Mouse (Mus musculus): ENCODE data around the gene Hid1.

The Hid1 gene

GRCm38 (mm10) chr11:115337350-115337749 lies 30.2 kb downstream of the Hid1 start:
- no peak for DNase-seq (ENCODE audit: low spot score in 2 of 2)

- no peak for DNase-seq (ENCODE audit: low spot score in 2 of 2)
Observed at GRCm38 (mm10) chr11:115336115-115336514, 31.4 kb downstream of the Hid1 start.

- no peak for DNase-seq (ENCODE audit: low spot score in 2 of 2)
Observed at GRCm38 (mm10) chr11:115335223-115335622, 32.3 kb downstream of the Hid1 start.

GRCm38 (mm10) chr11:115334531-115334930 lies 33.0 kb downstream of the Hid1 start, which contains the start of gene Otop3:
Gene Otop3, plus strand, starts transcription at chr11:115334731.
- no peak for DNase-seq (ENCODE audit: low spot score in 2 of 2)

GRCm38 (mm10) chr11:115329339-115329738 lies 38.2 kb downstream of the Hid1 start:
- DNase-seq (ENCODE audit: low spot score in 2 of 2) = peak in 1 of 2 experiments; percentile 44

- DNase-seq (ENCODE audit: low spot score in 2 of 2) = no peak
Observed at GRCm38 (mm10) chr11:115326730-115327129, 40.8 kb downstream of the Hid1 start.

- DNase-seq (ENCODE audit: low spot score in 2 of 2) = no peak
Observed at GRCm38 (mm10) chr11:115323354-115323753, 44.2 kb downstream of the Hid1 start.

- DNase-seq (ENCODE audit: low spot score in 2 of 2) = peak; percentile 32 to 68
Observed at GRCm38 (mm10) chr11:115321906-115322693, 45.5 kb downstream of the Hid1 start, which contains the start of gene Ush1g. Gene Ush1g, minus strand, starts transcription at chr11:115322041.

GRCm38 (mm10) chr11:115319704-115320383 lies 47.7 kb downstream of the Hid1 start:
- DNase-seq (ENCODE audit: low spot score in 2 of 2) = no peak

GRCm38 (mm10) chr11:115318245-115319027 lies 49.1 kb downstream of the Hid1 start:
- DNase-seq (ENCODE audit: low spot score in 2 of 2) = no peak

- no peak for DNase-seq (ENCODE audit: low spot score in 2 of 2)
Observed at GRCm38 (mm10) chr11:115317204-115317603, 50.4 kb downstream of the Hid1 start.

GRCm38 (mm10) chr11:115314249-115314648 lies 53.3 kb downstream of the Hid1 start:
- no peak for DNase-seq (ENCODE audit: low spot score in 2 of 2)

GRCm38 (mm10) chr11:115308781-115309180 lies 58.8 kb downstream of the Hid1 start:
- no peak for DNase-seq (ENCODE audit: low spot score in 2 of 2)

- DNase-seq (ENCODE audit: low spot score in 2 of 2) = no peak
Observed at GRCm38 (mm10) chr11:115306863-115307262, 60.7 kb downstream of the Hid1 start, which contains the start of gene Otop2. Gene Otop2, plus strand, starts transcription at chr11:115307163.

GRCm38 (mm10) chr11:115303167-115303566 lies 64.4 kb downstream of the Hid1 start:
- DNase-seq (ENCODE audit: low spot score in 2 of 2) = no peak

GRCm38 (mm10) chr11:115301351-115301750 lies 66.2 kb downstream of the Hid1 start:
- no peak for DNase-seq (ENCODE audit: low spot score in 2 of 2)

GRCm38 (mm10) chr11:115300745-115301144 lies 66.8 kb downstream of the Hid1 start:
- no peak for DNase-seq (ENCODE audit: low spot score in 2 of 2)

- DNase-seq (ENCODE audit: low spot score in 2 of 2) = no peak
Observed at GRCm38 (mm10) chr11:115298160-115298559, 69.4 kb downstream of the Hid1 start.
